Mouse (Mus musculus): Measurements from ENCODE around the gene Plcd3. TPM values are rescaled to one million over a fixed set of nuclear protein-coding genes. Genes with fewer than 3 reads are reported as not detected.

Plcd3 gene
- total RNA-seq, 2 experiments from 2014 or later = 20.4 to 21.7 TPM

DNA sequence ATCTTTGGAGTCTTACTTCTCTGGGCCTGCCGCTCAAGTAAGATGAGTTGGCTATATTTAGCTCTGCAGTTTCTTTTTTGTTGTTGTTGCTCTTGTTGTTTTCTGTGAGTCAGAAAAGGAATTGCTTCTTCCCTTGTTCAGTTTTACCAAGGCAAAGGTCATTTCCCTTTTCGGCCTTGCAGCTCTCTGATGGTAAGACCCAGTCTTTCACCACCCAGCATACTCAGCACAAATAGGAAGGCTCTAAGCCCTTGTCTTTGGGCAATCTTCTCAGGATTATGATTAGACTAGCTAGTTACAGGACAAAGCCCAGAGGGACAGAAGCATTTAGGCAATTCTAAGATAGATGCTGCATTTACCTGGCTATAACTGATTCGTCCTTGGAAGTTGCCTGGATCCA lies 74.6 kb downstream of the Plcd3 start:
- DNase-seq (ENCODE audit: low spot score in 2 of 2) = no peak

DNA sequence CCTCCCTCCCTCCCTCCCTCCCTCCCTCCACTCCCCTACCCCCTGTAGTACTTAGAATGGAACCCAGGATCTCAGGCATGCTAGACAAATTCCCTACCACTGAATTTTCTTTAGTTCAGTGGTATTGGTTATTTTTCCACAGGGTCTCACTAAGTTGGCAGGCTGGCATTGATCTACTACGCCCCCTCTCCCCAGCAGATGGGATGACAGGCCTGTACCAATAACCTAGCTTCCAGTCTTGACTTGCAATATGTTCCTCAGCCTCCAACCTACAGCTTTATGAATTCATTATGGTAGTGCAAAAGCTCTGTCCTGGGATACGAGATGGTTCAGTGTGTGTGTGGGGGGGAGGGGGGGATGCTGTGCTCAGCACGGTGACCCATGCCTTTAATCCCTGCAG lies 77.5 kb downstream of the Plcd3 start:
- DNase-seq (ENCODE audit: low spot score in 2 of 2) = no peak

DNA sequence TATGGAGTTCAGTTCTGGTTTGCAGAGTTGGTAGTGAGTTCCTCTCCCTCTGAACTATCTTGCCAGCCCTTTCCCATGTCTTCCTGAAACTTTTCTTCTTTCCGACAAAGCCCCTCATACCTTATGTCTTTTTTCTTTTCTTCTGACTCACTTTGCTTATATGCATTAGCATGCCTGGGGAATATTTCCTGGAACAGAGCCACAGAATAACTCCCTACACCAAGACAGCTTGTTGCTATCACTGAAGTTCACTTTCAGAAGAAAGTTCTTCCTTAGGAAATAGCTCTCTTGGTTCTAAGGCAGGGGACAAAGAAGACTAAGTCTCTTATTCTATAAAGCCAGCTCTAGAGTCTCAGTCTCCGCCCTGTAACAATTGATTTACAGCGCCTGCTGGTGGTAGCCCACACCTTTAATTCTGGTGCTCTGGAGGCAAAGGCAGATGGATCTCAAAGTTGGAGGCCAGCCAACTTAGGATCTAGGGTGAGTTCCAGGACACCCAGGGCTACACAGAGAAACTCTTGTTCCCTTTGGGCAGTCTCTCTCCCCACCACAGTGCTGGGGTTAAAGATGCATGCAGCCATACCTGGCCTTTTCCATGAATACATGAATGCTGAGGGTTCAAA lies 80.6 kb downstream of the Plcd3 start:
- no peak for DNase-seq (ENCODE audit: low spot score in 2 of 2)

Other genes with a start within 250 kb of the Plcd3 start
- 100 to 1,000 TPM; 118 to 122 TPM for gene Eftud2, start 220.7 kb downstream of the Plcd3 start, total RNA-seq (2021)
- gene Ccdc103, start 220.5 kb downstream of the Plcd3 start, total RNA-seq (2021) = 1 to 10 TPM; 1.4 TPM
- gene Fam187a, start 216.5 kb downstream of the Plcd3 start, total RNA-seq (2021) = under 1 TPM in 1 of 2 experiments, not detected in 1; 0.42 TPM
- gene Gfap, start 200.7 kb downstream of the Plcd3 start, total RNA-seq (2021) = 100 to 1,000 TPM; 137 to 174 TPM
- under 1 TPM in 1 of 2 experiments, not detected in 1; 0.46 TPM for gene Kif18b, start 176.5 kb downstream of the Plcd3 start, total RNA-seq (2021)
- 10 to 100 TPM; 12.3 to 15.7 TPM for gene C1ql1, start 155.0 kb downstream of the Plcd3 start, total RNA-seq (2021)
- gene Nmt1, start 73.5 kb downstream of the Plcd3 start, total RNA-seq (2021) = 100 to 1,000 TPM; 130 to 131 TPM
- 10 to 100 TPM; 44.4 to 44.6 TPM for gene Dcakd, start 73.3 kb downstream of the Plcd3 start, total RNA-seq (2021)
- 10 to 100 TPM; 85.2 to 90.4 TPM for gene Acbd4, start within 50 bp of the Plcd3 start, total RNA-seq (2021)
- 10 to 100 TPM; 42.6 to 52.8 TPM for gene Hexim1, start 14.6 kb upstream of the Plcd3 start, total RNA-seq (2021)
- 10 to 100 TPM; 16.1 to 16.2 TPM for gene Hexim2, start 30.8 kb upstream of the Plcd3 start, total RNA-seq (2021)
- 100 to 1,000 TPM; 169 to 206 TPM for gene Fmnl1, start 69.4 kb upstream of the Plcd3 start, total RNA-seq (2021)
- gene 1700023F06Rik, start 106.9 kb upstream of the Plcd3 start, total RNA-seq (2021) = 1 to 10 TPM; 1.8 to 2.0 TPM
- gene Spata32, start 116.8 kb upstream of the Plcd3 start, total RNA-seq (2021) = 1 to 10 TPM; 1.5 to 1.8 TPM
- 1 to 10 TPM; 5.7 to 5.9 TPM for gene Map3k14, start 165.8 kb upstream of the Plcd3 start, total RNA-seq (2021)